Mouse (Mus musculus) megakaryocyte, adult 5-6 weeks (primary cell): ENCODE data around the gene Sik3. TPM values are rescaled to one million over a fixed set of nuclear protein-coding genes. Genes with fewer than 3 reads are reported as not detected.
A peak's percentile ranks its signal among the peaks of the same experiment; 100 is the strongest.

Experiments
- ATAC-seq: 2 replicates; pipeline ENCODE4 v1.8.0; 2016; ENCODE audit warnings: mild to moderate bottlenecking, inconsistent platforms; ENCODE audit not compliant: poor library complexity, severe bottlenecking
- total RNA-seq, 2 experiments: library from RNA; stranded (forward) in 1 of 2; stranded (reverse) in 1 of 2; fragments of 153-499, 151-499 nt in 1 of 2; fragments of 221-1000, 200-1000 nt in 1 of 2; gene quantifications; 2 replicates each; pipeline versions ENCODE4 v1.2.3 to v1.2.4; 2015 to 2017

Gene Sik3
- total RNA-seq, 2 experiments from 2014 or later, result 17.5 to 32.9 TPM

DNA sequence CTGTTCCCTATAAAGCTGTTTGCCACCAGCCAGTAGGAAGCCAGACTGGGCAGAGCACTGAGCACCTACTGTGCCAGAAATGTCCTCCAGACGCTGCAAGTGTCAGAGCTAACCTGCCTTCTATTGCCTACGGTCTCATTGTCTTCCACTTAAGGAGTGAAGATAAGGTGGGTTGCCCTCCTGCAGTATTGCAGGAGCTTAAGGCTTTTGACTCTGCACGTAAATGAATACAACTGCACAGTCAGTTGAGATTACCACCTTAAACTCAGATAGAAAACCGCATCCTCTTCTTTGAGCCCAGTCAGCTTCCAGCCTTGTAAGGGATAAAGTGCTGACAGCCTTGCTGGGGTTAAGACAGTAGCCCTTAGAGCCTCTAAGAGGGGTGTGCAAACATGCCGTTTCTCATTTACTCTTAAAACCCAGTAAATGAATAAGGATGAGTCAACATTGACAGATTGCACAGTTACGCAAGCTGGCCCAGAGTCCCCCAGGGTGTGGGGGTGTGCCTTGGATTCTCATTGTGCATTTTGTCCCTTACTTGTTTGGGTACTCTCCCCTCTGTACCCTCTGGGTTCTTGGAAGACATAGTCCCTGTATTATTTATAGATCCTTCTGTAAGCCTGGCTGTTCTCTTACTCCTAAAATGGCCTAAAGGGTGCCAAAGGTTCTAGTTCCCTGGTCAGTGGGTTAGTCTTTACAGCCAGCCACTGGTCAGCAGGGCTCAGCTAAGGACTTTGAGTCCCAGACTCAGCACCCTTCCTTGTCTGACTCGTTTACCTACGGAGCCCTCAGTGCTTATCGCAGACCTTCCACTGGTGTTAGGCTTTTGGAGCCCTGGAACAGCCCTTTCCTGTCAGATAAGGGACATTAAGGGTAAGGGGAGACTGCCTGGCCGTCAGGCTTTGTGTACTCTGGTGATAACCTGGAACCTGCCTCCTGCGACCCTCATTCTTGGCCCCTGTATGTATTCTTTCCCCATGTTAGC lies 203.0 kb downstream of the Sik3 start:
- no peak for ATAC-seq

GRCm38 (mm10) chr9:46216744-46217470 lies 204.3 kb downstream of the Sik3 start:
- no peak for ATAC-seq

- ATAC-seq, result no peak
These were observed 205.6 kb downstream of the Sik3 start for GRCm38 (mm10) chr9:46218176-46218575.

GRCm38 (mm10) chr9:46223090-46223489 lies 210.5 kb downstream of the Sik3 start:
- ATAC-seq, result no peak

- ATAC-seq, result no peak
These were observed 211.5 kb downstream of the Sik3 start for GRCm38 (mm10) chr9:46224101-46224500.

DNA sequence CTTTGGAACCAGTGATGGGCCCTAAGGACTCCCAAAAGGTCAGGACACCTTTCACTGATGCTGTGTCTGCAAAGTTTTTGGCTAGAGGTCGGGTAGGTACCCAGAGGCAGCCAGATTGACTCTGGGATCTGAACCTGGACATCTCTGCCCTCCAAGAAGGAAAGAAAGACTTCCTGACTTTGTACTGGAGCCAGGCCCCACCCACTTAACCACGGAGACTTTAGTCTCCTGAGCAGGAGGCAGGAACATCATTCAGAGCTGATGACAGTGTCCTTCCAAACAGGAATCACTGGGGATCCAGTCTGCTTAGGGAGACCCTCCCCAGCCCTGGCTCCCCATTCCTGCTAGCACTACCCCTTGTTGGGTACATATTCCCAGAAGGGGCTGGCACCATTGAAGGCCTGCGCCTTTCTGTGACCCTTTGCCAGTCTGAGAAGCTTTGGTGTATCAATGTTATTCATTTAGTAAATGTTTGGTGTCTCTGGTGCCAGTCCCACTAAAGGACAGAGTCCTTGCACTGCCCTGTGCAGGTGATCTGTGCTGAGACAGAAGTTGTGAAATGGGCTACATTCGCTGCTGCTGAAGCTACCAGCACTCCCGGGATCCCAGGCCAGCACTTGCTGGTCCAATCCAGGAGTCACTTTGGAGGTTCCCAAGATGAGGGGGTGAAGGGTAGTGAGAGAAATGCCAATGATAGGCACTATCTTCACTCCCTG lies 212.5 kb downstream of the Sik3 start:
- no peak for ATAC-seq

DNA sequence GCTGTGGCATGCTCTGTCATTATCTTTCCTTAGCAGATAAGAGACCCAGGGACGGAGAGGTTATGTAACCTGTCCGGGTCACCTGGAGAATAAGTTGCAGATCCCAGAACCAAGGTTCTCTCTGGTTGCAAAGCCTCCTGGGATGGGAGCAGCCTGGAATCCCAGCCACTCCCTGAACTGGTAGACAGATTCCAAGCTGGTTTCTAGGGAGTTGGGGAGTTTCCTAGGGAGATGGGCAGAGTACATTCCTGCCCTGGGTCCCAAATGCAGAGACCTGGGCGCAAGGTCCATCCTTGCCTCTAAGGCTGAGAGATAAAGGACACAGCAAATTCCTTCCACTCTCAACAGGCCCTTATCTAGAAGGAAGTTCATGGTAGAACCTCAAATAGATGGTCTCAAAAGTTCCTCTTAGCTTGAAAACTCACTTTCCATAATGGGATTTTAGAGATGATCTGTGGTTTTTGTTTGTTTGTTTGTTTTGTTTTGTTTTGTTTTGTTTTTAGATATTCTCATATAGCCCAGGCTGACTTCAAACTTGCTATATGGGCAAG lies 214.5 kb downstream of the Sik3 start:
- ATAC-seq, result no peak

DNA sequence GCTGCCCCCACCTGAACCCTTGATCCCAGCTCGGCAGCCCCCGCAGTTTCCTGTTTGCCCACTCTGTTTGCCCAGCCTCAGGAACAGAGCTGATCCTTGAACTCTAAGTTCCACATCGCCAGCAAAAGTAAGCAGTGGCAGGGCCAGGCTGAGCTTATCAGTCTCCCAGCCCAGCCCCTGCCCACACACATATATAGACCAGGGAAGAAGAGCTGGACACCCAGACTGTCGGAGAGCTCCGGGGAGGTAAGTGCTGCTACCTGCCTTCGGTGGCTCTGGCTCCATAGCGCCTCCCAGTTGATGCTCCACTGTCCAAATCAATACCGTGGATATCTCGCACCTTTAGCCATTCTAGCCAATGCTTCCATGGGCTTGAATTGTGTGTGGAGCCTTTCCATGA lies 215.9 kb downstream of the Sik3 start, which contains the start of gene Apoa1:
TSS of gene Apoa1 (plus strand) at position 90 of the 400 bp plus-strand sequence.
- no peak for ATAC-seq

DNA sequence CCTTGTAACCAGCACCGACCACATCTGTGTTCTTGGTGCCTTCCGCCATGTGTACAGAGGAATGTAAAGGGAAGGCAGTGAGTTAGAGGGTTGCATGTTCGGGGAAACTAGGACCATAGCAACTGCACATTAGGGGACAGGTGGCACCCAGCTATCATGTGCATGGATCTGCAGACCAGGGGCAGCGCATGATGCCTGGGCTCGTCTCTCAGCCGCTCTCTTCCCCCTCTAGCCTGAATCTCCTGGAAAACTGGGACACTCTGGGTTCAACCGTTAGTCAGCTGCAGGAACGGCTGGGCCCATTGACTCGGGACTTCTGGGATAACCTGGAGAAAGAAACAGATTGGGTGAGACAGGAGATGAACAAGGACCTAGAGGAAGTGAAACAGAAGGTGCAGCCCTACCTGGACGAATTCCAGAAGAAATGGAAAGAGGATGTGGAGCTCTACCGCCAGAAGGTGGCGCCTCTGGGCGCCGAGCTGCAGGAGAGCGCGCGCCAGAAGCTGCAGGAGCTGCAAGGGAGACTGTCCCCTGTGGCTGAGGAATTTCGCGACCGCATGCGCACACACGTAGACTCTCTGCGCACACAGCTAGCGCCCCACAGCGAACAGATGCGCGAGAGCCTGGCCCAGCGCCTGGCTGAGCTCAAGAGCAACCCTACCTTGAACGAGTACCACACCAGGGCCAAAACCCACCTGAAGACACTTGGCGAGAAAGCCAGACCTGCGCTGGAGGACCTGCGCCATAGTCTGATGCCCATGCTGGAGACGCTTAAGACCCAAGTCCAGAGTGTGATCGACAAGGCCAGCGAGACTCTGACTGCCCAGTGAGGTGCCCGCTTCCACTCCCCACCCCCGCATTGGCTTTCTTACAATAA lies 217.2 kb downstream of the Sik3 start:
- ATAC-seq, result peak; percentile 84

GRCm38 (mm10) chr9:46230450-46230975 lies 217.9 kb downstream of the Sik3 start:
- no peak for ATAC-seq

- ATAC-seq, result no peak
These were observed 222.6 kb downstream of the Sik3 start for GRCm38 (mm10) chr9:46235196-46235595.

DNA sequence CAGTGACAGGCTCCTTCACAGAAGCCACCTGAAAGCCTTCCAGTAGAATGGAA lies 222.8 kb downstream of the Sik3 start, which contains the start of gene Apoc3:
TSS of gene Apoc3 (minus strand) at position 41 of the 53 bp plus-strand sequence.
- no peak for ATAC-seq

DNA sequence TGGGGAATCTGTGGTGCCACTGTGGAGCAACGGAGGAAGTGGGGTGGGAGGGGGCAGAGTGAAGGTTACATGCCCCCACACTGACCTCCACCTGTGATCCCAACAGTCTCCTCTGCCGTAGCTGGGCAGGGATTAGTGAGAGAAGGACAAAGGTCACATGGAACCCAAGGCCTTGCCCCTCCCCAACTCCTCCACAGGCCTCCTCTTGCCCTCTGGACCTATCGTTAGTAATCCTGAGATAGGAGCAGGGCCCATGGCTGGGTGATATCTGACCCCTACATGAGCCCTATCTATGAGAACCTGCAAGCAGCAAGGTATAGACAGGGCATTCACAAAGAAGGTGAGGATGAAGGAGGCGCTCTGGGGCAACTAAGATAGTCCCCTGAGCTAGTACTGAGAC lies 223.0 kb downstream of the Sik3 start:
- ATAC-seq, result no peak

- ATAC-seq, result no peak
These were observed 226.2 kb downstream of the Sik3 start for GRCm38 (mm10) chr9:46238850-46239249.

GRCm38 (mm10) chr9:46240526-46241153 lies 228.0 kb downstream of the Sik3 start, which contains the start of gene Apoa4:
Gene Apoa4 (plus strand): TSS chr9:46240696.
- ATAC-seq, result no peak

- no peak for ATAC-seq
These were observed 229.2 kb downstream of the Sik3 start for GRCm38 (mm10) chr9:46241818-46242217.

DNA sequence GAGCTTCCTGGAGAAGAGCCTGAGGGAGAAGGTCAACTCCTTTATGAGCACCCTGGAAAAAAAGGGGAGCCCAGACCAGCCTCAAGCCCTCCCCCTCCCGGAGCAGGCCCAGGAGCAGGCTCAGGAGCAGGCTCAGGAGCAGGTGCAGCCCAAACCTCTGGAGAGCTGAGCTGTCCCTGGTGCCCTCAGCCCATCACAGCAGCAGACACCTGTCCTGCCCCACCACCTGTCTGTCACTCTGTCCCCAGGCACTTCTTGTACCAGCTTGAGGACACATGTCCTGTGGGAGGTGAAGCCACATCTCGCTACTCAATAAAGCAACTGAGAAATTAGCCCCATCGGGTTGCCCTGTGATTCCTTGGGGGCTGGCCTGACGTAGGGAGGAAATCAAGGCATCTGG lies 230.5 kb downstream of the Sik3 start:
- no peak for ATAC-seq

GRCm38 (mm10) chr9:46243584-46243983 lies 231.0 kb downstream of the Sik3 start:
- ATAC-seq, result no peak

- ATAC-seq, result peak; percentile 73
These were observed 234.2 kb downstream of the Sik3 start for GRCm38 (mm10) chr9:46246752-46247324.
